Mouse (Mus musculus) bone marrow, adult 2 months (tissue): ENCODE results near the gene Gm49358.

Experiments used
- CTCF ChIP-seq: fragments of 200-500 bp; IDR thresholded peaks from 2 replicates; pipeline ENCODE4 v1.5.1; 2011; ENCODE audit warnings: low read length, control low read depth; ENCODE audit not compliant: control insufficient read depth, insufficient read depth
- POLR2A ChIP-seq: fragments of 200-500 bp; IDR thresholded peaks from 2 replicates; pipeline ENCODE4 v1.6.1; 2011; ENCODE audit warnings: low read depth, mild to moderate bottlenecking, control low read depth, low read length, borderline replicate concordance; ENCODE audit not compliant: control insufficient read depth

GRCm38 (mm10) chr10:86796073-86796741 is 32.4 kb downstream of the Gm49358 start:
- no peak for TF ChIP-seq POLR2A
- no peak for TF ChIP-seq CTCF
